8 mouse cellular contexts compared by ENCODE assay signal in genomic region chr4:154944121-154944590, GRCm38 (mm10). TPM values are rescaled to one million over a fixed set of nuclear protein-coding genes. Genes with fewer than 3 reads are reported as not detected.
DNase-seq lines count a peak whose midpoint lies in the region; ATAC-seq and TF ChIP-seq lines count a peak whose summit lies in the region.

No protein-coding gene starts in this region.

- no peaks in the 10 kb centered on the region for H3K36me3 ChIP-seq in embryonic facial prominence, embryonic 12.5 days
- H3K36me3 ChIP-seq in kidney, adult 2 months (ENCODE audit: control insufficient read depth, insufficient read depth, low read length), result no peaks in the 10 kb centered on the region
- no peaks in the 10 kb centered on the region for H3K36me3 ChIP-seq in limb, embryonic 12.5 days
- no peaks in the 10 kb centered on the region for H3K36me3 ChIP-seq in midbrain, embryonic 13.5 days
- no peaks in the 10 kb centered on the region for H3K36me3 ChIP-seq in spleen, adult 2 months (ENCODE audit: control insufficient read depth, insufficient read depth, low read length)

- peaks cover 12% of the 10 kb centered on the region for H3K27me3 ChIP-seq in embryonic facial prominence, embryonic 12.5 days
- no peaks in the 10 kb centered on the region for H3K27me3 ChIP-seq in kidney, adult 2 months (replicated peaks; ENCODE audit: control insufficient read depth, insufficient read depth, low read length)
- H3K27me3 ChIP-seq in limb, embryonic 12.5 days, result peaks cover 15% of the 10 kb centered on the region
- no peaks in the 10 kb centered on the region for H3K27me3 ChIP-seq in midbrain, embryonic 13.5 days
- peaks cover 5% of the 10 kb centered on the region; the same call in 1 of the 2 replicates for H3K27me3 ChIP-seq in spleen, adult 2 months (ENCODE audit: control insufficient read depth, insufficient read depth, low read length)

- no peak overlapping the region for H3K4me3 ChIP-seq in embryonic facial prominence, embryonic 12.5 days
- no peak overlapping the region for H3K4me3 ChIP-seq in kidney, adult 2 months (ENCODE audit: insufficient read depth, low read depth, low read length)
- no peak overlapping the region for H3K4me3 ChIP-seq in limb, embryonic 12.5 days (replicated peaks)
- no peak overlapping the region for H3K4me3 ChIP-seq in midbrain, embryonic 13.5 days (replicated peaks)
- no peak overlapping the region for H3K4me3 ChIP-seq in spleen, adult 2 months (ENCODE audit: extremely low read depth, insufficient read depth, insufficient read length)

- H3K9me3 ChIP-seq in embryonic facial prominence, embryonic 12.5 days, result no peaks in the 10 kb centered on the region
- no peaks in the 10 kb centered on the region for H3K9me3 ChIP-seq in limb, embryonic 12.5 days
- H3K9me3 ChIP-seq in midbrain, embryonic 13.5 days, result no peaks in the 10 kb centered on the region

- peaks cover 13% of the 10 kb centered on the region for H3K4me1 ChIP-seq in embryonic facial prominence, embryonic 12.5 days
- H3K4me1 ChIP-seq in kidney, adult 2 months (ENCODE audit: control insufficient read depth, insufficient read depth, low read length), result no peaks in the 10 kb centered on the region
- H3K4me1 ChIP-seq in limb, embryonic 12.5 days (replicated peaks), result peaks cover 19% of the 10 kb centered on the region
- peaks cover 31% of the 10 kb centered on the region for H3K4me1 ChIP-seq in midbrain, embryonic 13.5 days (replicated peaks)
- peaks cover 12% of the 10 kb centered on the region; the same call in 1 of the 2 replicates for H3K4me1 ChIP-seq in spleen, adult 2 months (ENCODE audit: control insufficient read depth, insufficient read depth, insufficient read length)

- no peak overlapping the region for H3K27ac ChIP-seq in embryonic facial prominence, embryonic 12.5 days
- no peak overlapping the region for H3K27ac ChIP-seq in kidney, adult 2 months (ENCODE audit: insufficient read depth, low read depth, low read length)
- no peak overlapping the region for H3K27ac ChIP-seq in limb, embryonic 12.5 days
- H3K27ac ChIP-seq in midbrain, embryonic 13.5 days, result no peak overlapping the region
- peak overlapping the region; percentile 53 for H3K27ac ChIP-seq in spleen, adult 2 months (ENCODE audit: insufficient read depth, low read length)

- no peak overlapping the region for H3K4me2 ChIP-seq in embryonic facial prominence, embryonic 12.5 days (replicated peaks)
- no peak overlapping the region for H3K4me2 ChIP-seq in limb, embryonic 12.5 days
- H3K4me2 ChIP-seq in midbrain, embryonic 13.5 days (replicated peaks), result no peak overlapping the region

- peak; percentile 95 for DNase-seq in 3T3-L1 (ENCODE audit: low read depth, low spot score)
- DNase-seq in adrenal gland, postnatal 10 days, result peak; percentile 81
- peak; percentile 84 for DNase-seq in heart, adult 8-10 months (ENCODE audit: low spot score)
- peak; percentile 91 for DNase-seq in kidney, adult 2 months
- peak; percentile 81 to 85 for DNase-seq in spleen, adult 2 months (ENCODE audit: low read depth in 1 of 2, low spot score in 2 of 2)

- ATAC-seq in embryonic facial prominence, embryonic 12.5 days (ENCODE audit: insufficient number of reproducible peaks, insufficient read depth, low FRiP score, low TSS enrichment), result peak; percentile 54
- ATAC-seq in limb, embryonic 12.5 days (ENCODE audit: insufficient number of reproducible peaks, insufficient read depth, low FRiP score, low TSS enrichment, low read depth), result peak; percentile 40; the same call in 1 of the 2 replicates
- peak; percentile 24 for ATAC-seq in midbrain, embryonic 13.5 days

- TF ChIP-seq POLR2A in kidney, adult 2 months (IDR thresholded peaks at IDR 0.05; ENCODE audit: low read depth, low read length), result no peak
- TF ChIP-seq POLR2A in spleen, adult 2 months (IDR thresholded peaks at IDR 0.05; ENCODE audit: low read depth, low read length), result no peak

- no peak overlapping the region for H3K9ac ChIP-seq in embryonic facial prominence, embryonic 12.5 days
- H3K9ac ChIP-seq in limb, embryonic 12.5 days (replicated peaks), result no peak overlapping the region
- no peak overlapping the region for H3K9ac ChIP-seq in midbrain, embryonic 13.5 days (replicated peaks)

- 21% methylated on average over 2 of the region's 2 CpGs for WGBS in embryonic facial prominence, embryonic 12.5 days
- WGBS in kidney, adult 2 months, result 11% methylated on average over 2 of the region's 2 CpGs
- WGBS in limb, embryonic 12.5 days, result 23% methylated on average over 2 of the region's 2 CpGs
- 14% methylated on average over 2 of the region's 2 CpGs for WGBS in midbrain, embryonic 13.5 days
- 9% methylated on average over 2 of the region's 2 CpGs for WGBS in spleen, adult 2 months

- peak; percentile 99 for TF ChIP-seq CTCF in kidney, adult 2 months (conservative IDR thresholded peaks at IDR 0.05; ENCODE audit: insufficient read depth, insufficient read length, low read depth, low read length)
- TF ChIP-seq CTCF in spleen, adult 2 months (IDR thresholded peaks at IDR 0.05; ENCODE audit: extremely low read depth, insufficient read depth, insufficient read length, insufficient replicate concordance), result peak; percentile 85; the same call in 1 of the 2 replicates

RNA-seq across cellular contexts. Expression of gene Tnfrsf14, which starts 15.8 kb away (rescaled TPM):
- total RNA-seq in adrenal gland, postnatal 10 days (2021), result 10 to 100 TPM in 1 of 2 experiments, 1 to 10 TPM in 1; 8.1 to 12.7 TPM
- polyA plus RNA-seq in embryonic facial prominence, embryonic 12.5 days (2016; fragmentation: Nextera tagmentation; extraction: Ambion mirVana), result 1.2 TPM in 2 replicates
- 1 to 10 TPM; 4.0 to 9.1 (median 4.5) TPM for total RNA-seq in heart, adult 8-10 months (2022)
- 12.1 and 19.4 TPM in 2 replicates for polyA plus RNA-seq in kidney, adult 2 months (2012; rRNA removed)
- polyA plus RNA-seq in limb, embryonic 12.5 days (2016; fragmentation: Nextera tagmentation; extraction: Ambion mirVana), result 1.0 and 1.4 TPM in 2 replicates
- 0.40 TPM in 2 replicates for polyA plus RNA-seq in midbrain, embryonic 13.5 days (2015; fragmentation: Nextera tagmentation; extraction: Ambion mirVana)
- polyA plus RNA-seq in spleen, adult 2 months (2012; rRNA removed), result 210 and 232 TPM in 2 replicates

RNA-seq across cellular contexts. Expression of gene Hes5, which starts 16.6 kb away (rescaled TPM):
- total RNA-seq in adrenal gland, postnatal 10 days (2021), result under 1 TPM in 1 of 2 experiments, not detected in 1; 0.76 TPM
- 29.6 and 37.3 TPM in 2 replicates for polyA plus RNA-seq in embryonic facial prominence, embryonic 12.5 days (2016; fragmentation: Nextera tagmentation; extraction: Ambion mirVana)
- not detected for total RNA-seq in heart, adult 8-10 months (2022)
- not detected in 2 replicates for polyA plus RNA-seq in kidney, adult 2 months (2012; rRNA removed)
- 0.54 and 1.1 TPM in 2 replicates for polyA plus RNA-seq in limb, embryonic 12.5 days (2016; fragmentation: Nextera tagmentation; extraction: Ambion mirVana)
- 291 and 346 TPM in 2 replicates for polyA plus RNA-seq in midbrain, embryonic 13.5 days (2015; fragmentation: Nextera tagmentation; extraction: Ambion mirVana)
- polyA plus RNA-seq in spleen, adult 2 months (2012; rRNA removed), result 5.4 and 10.5 TPM in 2 replicates

RNA-seq across cellular contexts. Expression of gene Pank4, which starts 19.8 kb away (rescaled TPM):
- 10 to 100 TPM; 23.1 to 35.2 TPM for total RNA-seq in adrenal gland, postnatal 10 days (2021)
- 56.0 and 62.2 TPM in 2 replicates for polyA plus RNA-seq in embryonic facial prominence, embryonic 12.5 days (2016; fragmentation: Nextera tagmentation; extraction: Ambion mirVana)
- 10 to 100 TPM; 38.6 to 44.1 (median 41.2) TPM for total RNA-seq in heart, adult 8-10 months (2022)
- polyA plus RNA-seq in kidney, adult 2 months (2012; rRNA removed), result 37.5 and 41.5 TPM in 2 replicates
- polyA plus RNA-seq in limb, embryonic 12.5 days (2016; fragmentation: Nextera tagmentation; extraction: Ambion mirVana), result 56.3 and 60.5 TPM in 2 replicates
- 42.0 and 43.3 TPM in 2 replicates for polyA plus RNA-seq in midbrain, embryonic 13.5 days (2015; fragmentation: Nextera tagmentation; extraction: Ambion mirVana)
- 58.0 and 69.5 TPM in 2 replicates for polyA plus RNA-seq in spleen, adult 2 months (2012; rRNA removed)

RNA-seq across cellular contexts. Expression of gene Fam213b, which starts 45.2 kb away (rescaled TPM):
- total RNA-seq in adrenal gland, postnatal 10 days (2021), result 10 to 100 TPM; 37.8 to 44.3 TPM
- 45.7 and 47.8 TPM in 2 replicates for polyA plus RNA-seq in embryonic facial prominence, embryonic 12.5 days (2016; fragmentation: Nextera tagmentation; extraction: Ambion mirVana)
- total RNA-seq in heart, adult 8-10 months (2022), result 100 to 1,000 TPM in 2 of 4 experiments, 10 to 100 TPM in 2; 92.4 to 111 (median 101) TPM
- polyA plus RNA-seq in kidney, adult 2 months (2012; rRNA removed), result 74.0 and 92.4 TPM in 2 replicates
- 42.8 and 43.2 TPM in 2 replicates for polyA plus RNA-seq in limb, embryonic 12.5 days (2016; fragmentation: Nextera tagmentation; extraction: Ambion mirVana)
- 43.4 and 46.9 TPM in 2 replicates for polyA plus RNA-seq in midbrain, embryonic 13.5 days (2015; fragmentation: Nextera tagmentation; extraction: Ambion mirVana)
- polyA plus RNA-seq in spleen, adult 2 months (2012; rRNA removed), result 22.2 and 33.6 TPM in 2 replicates

Comparison
In these comparisons a context has a peak if more than half of its experiments do, and no peak if none do; other contexts are left out.
1. RNA of gene Tnfrsf14, which starts 15.8 kb away (polyA plus RNA-seq): 210 to 232 TPM in spleen, adult 2 months; 12.1 to 19.4 TPM in kidney, adult 2 months, 1.0 to 1.4 TPM in limb, embryonic 12.5 days, 1.2 TPM in embryonic facial prominence, embryonic 12.5 days and 0.40 TPM in midbrain, embryonic 13.5 days; every median in the first group is over 10 times any median in the second.
2. Peak in every context shown above with its lines, with median percentiles within 50 percentile points of each other: DNase-seq and ATAC-seq.